Mouse (Mus musculus) stomach, postnatal 0 days (tissue): ENCODE measurements around the gene Acox2.
A peak's percentile ranks its signal among the peaks of the same experiment; 100 is the strongest.

ENCODE experiments used
- CTCF ChIP-seq: IDR thresholded peaks from 2 replicates; pipeline ENCODE4 v1.5.1; 2016; ENCODE audit warnings: antibody characterized with exemption, low read depth, mild to moderate bottlenecking, moderate library complexity
- EP300 ChIP-seq: optimal IDR thresholded peaks from 2 replicates; pipeline ENCODE3; 2016; ENCODE audit warnings: antibody characterized with exemption

DNA sequence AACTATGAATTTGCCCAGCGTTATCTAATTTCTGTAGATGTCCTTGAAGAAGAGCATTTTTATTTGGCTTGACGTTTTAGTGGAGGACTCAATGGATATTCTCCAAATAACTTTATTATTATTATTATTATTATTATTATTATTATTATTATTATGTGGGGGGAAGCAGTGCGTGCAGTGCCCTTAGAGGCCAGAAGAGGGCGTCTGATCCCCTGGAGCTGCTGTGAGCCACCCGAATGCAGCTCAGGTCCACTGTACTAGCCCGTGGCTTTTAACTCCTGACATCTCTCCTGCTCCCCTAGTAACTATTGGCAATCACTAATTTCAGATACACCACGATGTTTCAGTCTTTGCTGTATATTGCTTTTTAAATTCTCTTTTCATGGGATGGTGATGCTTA is 38.8 kb downstream of the Acox2 start:
- TF ChIP-seq CTCF (peak; percentile 60), EP300 (no peak)
